Mouse (Mus musculus): ENCODE measurements around the gene Col13a1. TPM values are rescaled to one million over a fixed set of nuclear protein-coding genes. Genes with fewer than 3 reads are reported as not detected.

Gene Col13a1
- polyA plus RNA-seq, 1 experiment from 2014 or later = 1.9 TPM

- Histone ChIP-seq H3K36me3 (replicated peaks) (no peaks in the 10 kb centered on the region), H3K9ac (no peak overlapping the region), H3K4me1 (peaks cover 4% of the 10 kb centered on the region; the same call in 1 of the 2 replicates), H3K4me2 (no peak overlapping the region), H3K4me3 (no peak overlapping the region), H3K27me3 (replicated peaks) (no peaks in the 10 kb centered on the region), H3K9me3 (peaks cover 7% of the 10 kb centered on the region; the same call in 1 of the 2 replicates), H3K27ac (no peak overlapping the region)
- 53% methylated on average over 13 of the region's 13 CpGs for WGBS
- ATAC-seq (replicated peaks) = no peak
These were observed 58.8 kb downstream of the Col13a1 start for GRCm38 (mm10) chr10:61919924-61920654.

- no peak overlapping the region for H3K4me2 ChIP-seq
- peaks cover 4% of the 10 kb centered on the region; the same call in 1 of the 2 replicates for H3K4me1 ChIP-seq
- no peak overlapping the region for H3K27ac ChIP-seq
- ATAC-seq (replicated peaks) = no peak
- peaks cover 11% of the 10 kb centered on the region; the same call in 1 of the 2 replicates for H3K9me3 ChIP-seq
- H3K9ac ChIP-seq = no peak overlapping the region
- no peaks in the 10 kb centered on the region for H3K27me3 ChIP-seq (replicated peaks)
- 82% methylated on average over 4 of the region's 4 CpGs for WGBS
- H3K4me3 ChIP-seq = no peak overlapping the region
- H3K36me3 ChIP-seq (replicated peaks) = no peaks in the 10 kb centered on the region
These were observed 59.4 kb downstream of the Col13a1 start for GRCm38 (mm10) chr10:61919496-61919895.

GRCm38 (mm10) chr10:61917066-61917465 is 61.8 kb downstream of the Col13a1 start:
- no peaks in the 10 kb centered on the region for H3K36me3 ChIP-seq (replicated peaks)
- ATAC-seq (replicated peaks) = no peak
- no peak overlapping the region for H3K9ac ChIP-seq
- H3K4me3 ChIP-seq = no peak overlapping the region
- WGBS = 96% methylated on average over 12 of the region's 12 CpGs
- no peaks in the 10 kb centered on the region for H3K27me3 ChIP-seq (replicated peaks)
- peaks cover 4% of the 10 kb centered on the region; the same call in 1 of the 2 replicates for H3K4me1 ChIP-seq
- no peak overlapping the region for H3K27ac ChIP-seq
- no peak overlapping the region for H3K4me2 ChIP-seq
- H3K9me3 ChIP-seq = peaks cover 11% of the 10 kb centered on the region; the same call in 1 of the 2 replicates

- no peak overlapping the region for H3K4me2 ChIP-seq
- ATAC-seq (replicated peaks) = no peak
- peaks cover 11% of the 10 kb centered on the region; the same call in 1 of the 2 replicates for H3K9me3 ChIP-seq
- H3K4me1 ChIP-seq = no peaks in the 10 kb centered on the region
- no peaks in the 10 kb centered on the region for H3K27me3 ChIP-seq (replicated peaks)
- H3K4me3 ChIP-seq = no peak overlapping the region
- no peaks in the 10 kb centered on the region for H3K36me3 ChIP-seq (replicated peaks)
- 75% methylated on average over 4 of the region's 4 CpGs for WGBS
- H3K27ac ChIP-seq = no peak overlapping the region
- H3K9ac ChIP-seq = no peak overlapping the region
These were observed 67.1 kb downstream of the Col13a1 start for GRCm38 (mm10) chr10:61911770-61912169.

- H3K4me3 ChIP-seq = no peak overlapping the region
- no peaks in the 10 kb centered on the region for H3K4me1 ChIP-seq
- no peaks in the 10 kb centered on the region for H3K27me3 ChIP-seq (replicated peaks)
- H3K4me2 ChIP-seq = no peak overlapping the region
- H3K27ac ChIP-seq = no peak overlapping the region
- H3K9me3 ChIP-seq = no peaks in the 10 kb centered on the region
- no peak overlapping the region for H3K9ac ChIP-seq
- H3K36me3 ChIP-seq (replicated peaks) = no peaks in the 10 kb centered on the region
- WGBS = 73% methylated on average over 3 of the region's 3 CpGs
- no peak for ATAC-seq (replicated peaks)
These were observed 69.9 kb downstream of the Col13a1 start for GRCm38 (mm10) chr10:61909004-61909403.

GRCm38 (mm10) chr10:61906226-61906625 is 72.7 kb downstream of the Col13a1 start:
- ATAC-seq (replicated peaks) = no peak
- no peak overlapping the region for H3K4me2 ChIP-seq
- H3K4me1 ChIP-seq = no peaks in the 10 kb centered on the region
- no peak overlapping the region for H3K9ac ChIP-seq
- no peaks in the 10 kb centered on the region for H3K36me3 ChIP-seq (replicated peaks)
- no peak overlapping the region for H3K4me3 ChIP-seq
- no peak overlapping the region for H3K27ac ChIP-seq
- H3K9me3 ChIP-seq = no peaks in the 10 kb centered on the region
- no peaks in the 10 kb centered on the region for H3K27me3 ChIP-seq (replicated peaks)
- WGBS = 43% methylated on average over 5 of the region's 5 CpGs

GRCm38 (mm10) chr10:61905308-61905707 is 73.6 kb downstream of the Col13a1 start:
- no peak overlapping the region for H3K27ac ChIP-seq
- H3K4me3 ChIP-seq = no peak overlapping the region
- no peaks in the 10 kb centered on the region for H3K27me3 ChIP-seq (replicated peaks)
- no peak overlapping the region for H3K4me2 ChIP-seq
- H3K9me3 ChIP-seq = no peaks in the 10 kb centered on the region
- no peaks in the 10 kb centered on the region for H3K4me1 ChIP-seq
- H3K9ac ChIP-seq = no peak overlapping the region
- no peaks in the 10 kb centered on the region for H3K36me3 ChIP-seq (replicated peaks)
- ATAC-seq (replicated peaks) = no peak
- WGBS = 54% methylated on average over 8 of the region's 8 CpGs

- Histone ChIP-seq H3K9ac (no peak overlapping the region), H3K27me3 (replicated peaks) (no peaks in the 10 kb centered on the region), H3K36me3 (replicated peaks) (no peaks in the 10 kb centered on the region), H3K4me2 (no peak overlapping the region), H3K9me3 (no peaks in the 10 kb centered on the region), H3K4me3 (no peak overlapping the region), H3K27ac (no peak overlapping the region), H3K4me1 (no peaks in the 10 kb centered on the region)
- ATAC-seq (replicated peaks) = no peak
- WGBS = 87% methylated on average over 6 of the region's 6 CpGs
These were observed 80.8 kb downstream of the Col13a1 start for GRCm38 (mm10) chr10:61898116-61898515.

- Histone ChIP-seq H3K27me3 (replicated peaks) (no peaks in the 10 kb centered on the region), H3K4me1 (no peaks in the 10 kb centered on the region), H3K4me2 (no peak overlapping the region), H3K36me3 (replicated peaks) (no peaks in the 10 kb centered on the region), H3K9ac (no peak overlapping the region), H3K27ac (no peak overlapping the region), H3K9me3 (no peaks in the 10 kb centered on the region), H3K4me3 (no peak overlapping the region)
- 76% methylated on average over 5 of the region's 5 CpGs for WGBS
- no peak for ATAC-seq (replicated peaks)
These were observed 84.3 kb downstream of the Col13a1 start for GRCm38 (mm10) chr10:61894564-61894963.

GRCm38 (mm10) chr10:61891138-61891537 is 87.8 kb downstream of the Col13a1 start:
- no peaks in the 10 kb centered on the region for H3K9me3 ChIP-seq
- H3K4me3 ChIP-seq = no peak overlapping the region
- no peak for ATAC-seq (replicated peaks)
- no peaks in the 10 kb centered on the region for H3K36me3 ChIP-seq (replicated peaks)
- no peaks in the 10 kb centered on the region for H3K27me3 ChIP-seq (replicated peaks)
- no peaks in the 10 kb centered on the region for H3K4me1 ChIP-seq
- H3K9ac ChIP-seq = no peak overlapping the region
- 24% methylated on average over 9 of the region's 9 CpGs for WGBS
- H3K4me2 ChIP-seq = no peak overlapping the region
- H3K27ac ChIP-seq = no peak overlapping the region

GRCm38 (mm10) chr10:61890294-61890693 is 88.6 kb downstream of the Col13a1 start:
- Histone ChIP-seq H3K27ac (no peak overlapping the region), H3K4me1 (no peaks in the 10 kb centered on the region), H3K4me3 (no peak overlapping the region), H3K9ac (no peak overlapping the region), H3K4me2 (no peak overlapping the region), H3K27me3 (replicated peaks) (no peaks in the 10 kb centered on the region), H3K9me3 (no peaks in the 10 kb centered on the region), H3K36me3 (replicated peaks) (no peaks in the 10 kb centered on the region)
- no peak for ATAC-seq (replicated peaks)
- 94% methylated on average over 10 of the region's 10 CpGs for WGBS

- Histone ChIP-seq H3K9me3 (no peaks in the 10 kb centered on the region), H3K27me3 (replicated peaks) (no peaks in the 10 kb centered on the region), H3K4me3 (no peak overlapping the region), H3K4me2 (no peak overlapping the region), H3K36me3 (replicated peaks) (no peaks in the 10 kb centered on the region), H3K4me1 (peaks cover 5% of the 10 kb centered on the region; the same call in 1 of the 2 replicates), H3K9ac (no peak overlapping the region), H3K27ac (no peak overlapping the region)
- ATAC-seq (replicated peaks) = no peak
- WGBS = 20% methylated on average over 4 of the region's 4 CpGs
These were observed 99.5 kb downstream of the Col13a1 start for GRCm38 (mm10) chr10:61879427-61879826.

- peak; percentile 46 for ATAC-seq (replicated peaks)
- H3K9me3 ChIP-seq = no peaks in the 10 kb centered on the region
- H3K4me2 ChIP-seq = no peak overlapping the region
- no peaks in the 10 kb centered on the region for H3K27me3 ChIP-seq (replicated peaks)
- H3K9ac ChIP-seq = no peak overlapping the region
- H3K4me3 ChIP-seq = no peak overlapping the region
- no peak overlapping the region for H3K27ac ChIP-seq
- 7% methylated on average over 6 of the region's 6 CpGs for WGBS
- H3K36me3 ChIP-seq (replicated peaks) = no peaks in the 10 kb centered on the region
- H3K4me1 ChIP-seq = peaks cover 5% of the 10 kb centered on the region; the same call in 1 of the 2 replicates
These were observed 101.1 kb downstream of the Col13a1 start for GRCm38 (mm10) chr10:61877787-61878186.

All from midbrain, embryonic 15.5 days (tissue).